Mouse (Mus musculus) heart, embryonic 15.5 days (tissue): ENCODE results near the gene Cdc25a. TPM values are rescaled to one million over a fixed set of nuclear protein-coding genes. Genes with fewer than 3 reads are reported as not detected.

Experiments used
- ATAC-seq: fragments of 200-750 bp; cut with Nextera tagmentation; replicated peaks from 2 replicates; pipeline ENCODE4 v1.8.0; 2017; ENCODE audit warnings: low read depth, moderate TSS enrichment; ENCODE audit not compliant: insufficient number of reproducible peaks, insufficient read depth, low FRiP score
- H3K27ac ChIP-seq: fragments of 300-500 bp; sonication (generic); 2 replicates; pipeline ENCODE4 v1.5.1; 2015; ENCODE audit warnings: mild to moderate bottlenecking, inconsistent platforms
- H3K27me3 ChIP-seq: fragments of 300-500 bp; sonication (generic); 2 replicates; pipeline ENCODE4 v1.6.1; 2015; ENCODE audit warnings: inconsistent platforms
- H3K36me3 ChIP-seq: fragments of 300-500 bp; sonication (generic); 2 replicates; pipeline ENCODE4 v1.6.1; 2015; ENCODE audit warnings: mild to moderate bottlenecking, inconsistent platforms
- H3K4me1 ChIP-seq: fragments of 300-500 bp; sonication (generic); replicated peaks from 2 replicates; pipeline ENCODE4 v1.6.1; 2015; ENCODE audit warnings: inconsistent platforms
- H3K4me2 ChIP-seq: fragments of 300-500 bp; sonication (generic); 2 replicates; pipeline ENCODE4 v1.6.1; 2015; ENCODE audit warnings: inconsistent platforms, mild to moderate bottlenecking, moderate library complexity
- H3K4me3 ChIP-seq: fragments of 300-500 bp; sonication (generic); 2 replicates; pipeline ENCODE4 v1.5.1; 2015; ENCODE audit warnings: mild to moderate bottlenecking, inconsistent platforms
- H3K9ac ChIP-seq: fragments of 300-500 bp; sonication (generic); 2 replicates; pipeline ENCODE4 v1.6.1; 2015; ENCODE audit warnings: mild to moderate bottlenecking, inconsistent platforms
- H3K9me3 ChIP-seq: fragments of 300-500 bp; sonication (generic); replicated peaks from 2 replicates; pipeline ENCODE4 v1.6.1; 2016; ENCODE audit warnings: inconsistent platforms
- WGBS: fragments of 180-500 bp; shearing (Covaris S2); methylation state at CpG from one replicate; pipeline ENCODE4 v1.1.7; 2015; ENCODE audit warnings: mixed read lengths; 5-methylcytosine and 5-hydroxymethylcytosine counted together
- polyA plus RNA-seq: library from polyadenylated mRNA; unstranded; fragments of >200 nt; fragmentation: Nextera tagmentation; extraction: Ambion mirVana; gene quantifications from 2 replicates; pipeline ENCODE4 v1.2.1, GENCODE M21; 2015

Cdc25a gene
- polyA plus RNA-seq, 1 experiment from 2014 or later: 12.0 TPM

DNA sequence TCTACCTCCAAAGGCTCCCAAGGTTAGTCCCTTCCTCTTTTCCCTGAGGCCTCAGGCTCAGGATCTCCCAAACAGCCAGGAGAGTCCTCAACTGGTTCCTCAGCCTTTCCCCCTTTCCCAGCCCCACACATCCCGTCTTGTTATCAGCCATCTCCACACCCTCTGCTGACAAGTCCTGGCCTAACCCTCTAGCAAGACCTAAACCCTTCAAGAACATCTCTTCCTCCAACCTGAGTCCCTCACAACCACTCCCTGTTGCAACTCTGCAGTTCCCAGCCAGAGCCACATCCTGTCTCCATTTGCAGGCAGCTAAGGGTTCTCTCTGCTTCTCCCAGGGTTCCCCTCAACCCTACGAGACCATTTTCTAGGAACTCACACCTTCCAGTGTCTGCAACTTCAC is 9.2 kb upstream of the Cdc25a start:
- Histone ChIP-seq H3K4me3 (no peak overlapping the region), H3K9ac (no peak overlapping the region), H3K27ac (no peak overlapping the region), H3K9me3 (no peaks in the 10 kb centered on the region), H3K4me1 (peaks cover 5% of the 10 kb centered on the region; the same call in 1 of the 2 replicates), H3K4me2 (no peak overlapping the region), H3K27me3 (no peaks in the 10 kb centered on the region), H3K36me3 (no peaks in the 10 kb centered on the region)
- ATAC-seq: no peak
- 27% methylated on average over 2 of the region's 2 CpGs for WGBS

DNA sequence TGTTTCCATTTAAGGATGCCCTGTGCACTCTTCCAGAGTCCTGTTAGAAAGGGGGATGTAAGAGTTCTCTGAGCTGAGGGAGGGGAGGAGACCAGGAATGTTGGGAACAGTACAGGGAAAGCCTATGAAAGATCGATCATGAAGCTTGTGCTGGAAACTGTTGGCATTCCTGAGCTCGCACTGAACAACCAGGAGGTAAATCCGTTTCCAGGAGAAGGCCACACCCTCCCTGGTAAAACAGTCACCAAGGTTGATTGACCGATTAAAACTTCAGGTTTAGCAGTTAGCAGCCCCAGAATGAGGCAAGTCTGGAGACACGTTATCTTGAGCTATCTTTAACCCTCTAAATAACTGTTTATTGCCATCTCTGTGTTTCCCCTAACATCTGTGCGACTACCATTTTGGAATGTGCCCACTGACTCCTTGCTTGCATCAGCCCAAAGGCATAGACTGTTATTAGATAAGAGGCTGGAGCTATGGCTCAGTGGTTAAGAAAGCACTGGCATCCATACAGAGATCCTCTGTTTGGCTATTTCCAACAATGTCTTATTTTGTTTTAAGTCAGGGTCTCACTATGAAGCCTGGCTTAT is 4.3 kb upstream of the Cdc25a start:
- Histone ChIP-seq H3K9me3 (no peaks in the 10 kb centered on the region), H3K27ac (no peak overlapping the region), H3K9ac (no peak overlapping the region), H3K36me3 (no peaks in the 10 kb centered on the region), H3K27me3 (no peaks in the 10 kb centered on the region), H3K4me1 (peaks cover 3% of the 10 kb centered on the region; the same call in 1 of the 2 replicates), H3K4me2 (no peak overlapping the region), H3K4me3 (no peak overlapping the region)
- no peak for ATAC-seq
- 43% methylated on average over 6 of the region's 6 CpGs for whole genome bisulfite sequencing

DNA sequence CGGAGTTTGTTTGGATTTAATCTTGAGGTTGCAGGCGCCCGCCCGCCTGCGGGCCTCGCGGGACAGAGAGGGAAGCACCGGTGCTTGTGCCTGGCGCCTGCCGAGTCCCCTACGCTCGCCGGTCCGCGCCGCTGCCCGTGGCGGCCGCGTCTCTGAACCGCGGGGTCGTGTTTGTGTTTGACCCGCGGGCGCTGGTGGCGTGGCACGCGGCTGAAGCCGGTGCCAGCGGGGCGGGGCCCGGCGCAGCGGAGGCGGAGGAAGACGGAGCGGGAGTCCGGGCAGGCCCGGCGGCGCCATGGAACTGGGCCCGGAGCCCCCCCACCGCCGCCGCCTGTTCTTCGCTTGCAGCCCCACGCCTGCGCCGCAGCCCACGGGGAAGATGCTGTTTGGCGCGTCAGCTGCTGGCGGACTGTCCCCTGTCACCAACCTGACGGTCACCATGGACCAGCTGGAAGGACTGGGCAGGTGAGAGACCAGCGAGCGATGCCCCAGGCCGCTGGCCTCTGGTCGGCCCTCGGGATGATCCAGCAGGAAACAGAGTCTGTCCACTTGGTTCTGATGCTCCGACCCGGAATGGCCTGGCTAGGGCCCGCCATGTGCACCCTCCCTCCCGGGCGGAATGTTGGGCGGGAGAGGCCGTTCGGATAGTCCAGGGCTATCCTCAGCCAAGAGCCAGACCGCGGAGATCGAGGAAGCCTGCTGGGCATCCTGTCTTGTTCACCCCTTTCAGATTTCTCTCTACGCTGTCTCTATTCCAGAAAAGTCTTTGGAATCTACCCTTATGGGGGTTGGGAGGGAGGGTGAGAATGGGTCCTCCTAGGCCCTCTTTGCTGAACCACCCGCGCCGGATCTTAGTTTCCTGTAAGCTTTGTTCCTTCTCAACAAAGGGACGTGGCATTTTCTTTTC is 569 bp downstream of the Cdc25a start:
- Histone ChIP-seq H3K4me1 (peaks cover 14% of the 10 kb centered on the region), H3K36me3 (peaks cover 27% of the 10 kb centered on the region), H3K4me2 (peak overlapping the region; percentile 66), H3K9ac (peak overlapping the region; percentile 80), H3K27me3 (no peaks in the 10 kb centered on the region), H3K9me3 (no peaks in the 10 kb centered on the region), H3K27ac (peak overlapping the region; percentile 91), H3K4me3 (peak overlapping the region; percentile 77)
- peak; percentile 77 for ATAC-seq
- under 1% methylated on average over 73 of the region's 76 CpGs for WGBS

DNA sequence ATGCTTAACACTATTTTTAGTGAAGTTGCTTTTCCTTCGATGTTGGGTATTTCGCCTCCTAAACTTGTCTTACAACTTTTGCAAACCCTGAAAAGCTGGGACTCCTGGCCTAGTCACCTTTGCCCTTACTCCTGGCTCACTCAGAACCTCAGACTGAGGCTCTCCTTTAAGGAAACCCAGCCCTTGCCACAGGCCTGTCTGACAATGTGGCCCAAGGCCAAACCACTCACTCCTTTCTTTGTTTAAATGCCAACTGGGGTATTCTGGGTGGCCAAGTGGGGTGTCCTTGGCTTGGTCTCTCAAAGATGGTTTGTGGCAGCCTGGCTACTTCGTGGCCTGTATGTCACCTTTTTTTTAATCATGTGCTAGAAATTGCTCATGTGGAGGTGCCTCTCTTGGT is 1.4 kb downstream of the Cdc25a start:
- Histone ChIP-seq H3K9ac (peak overlapping the region; percentile 80), H3K36me3 (peaks cover 31% of the 10 kb centered on the region), H3K4me2 (peak overlapping the region; percentile 66), H3K4me3 (peak overlapping the region; percentile 77), H3K27me3 (no peaks in the 10 kb centered on the region), H3K4me1 (peaks cover 14% of the 10 kb centered on the region), H3K27ac (peak overlapping the region; percentile 91), H3K9me3 (no peaks in the 10 kb centered on the region)
- WGBS: 4% methylated on average over 3 of the region's 3 CpGs
- no peak for ATAC-seq

DNA sequence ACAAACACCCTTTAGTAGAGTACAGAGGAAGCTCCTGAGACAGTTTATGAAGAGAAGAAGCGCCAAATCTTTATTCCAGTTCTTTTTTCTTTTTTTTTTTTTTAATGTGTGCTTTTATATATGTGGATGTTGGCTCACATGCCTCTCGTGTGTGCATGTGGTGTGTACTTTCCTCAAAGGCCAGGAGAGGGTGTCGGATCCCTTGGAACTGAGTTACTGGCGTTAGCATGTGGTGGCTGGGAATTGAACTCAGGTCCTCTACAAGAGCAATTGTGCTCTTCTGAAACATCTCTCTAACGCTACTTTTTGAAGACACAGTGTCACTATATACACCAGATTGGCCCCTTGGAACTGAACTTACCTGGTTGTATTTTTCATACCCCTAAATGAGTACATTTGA is 2.3 kb downstream of the Cdc25a start:
- Histone ChIP-seq H3K4me2 (peak overlapping the region; percentile 66), H3K27ac (no peak overlapping the region), H3K4me3 (peak overlapping the region; percentile 77), H3K9me3 (no peaks in the 10 kb centered on the region), H3K9ac (no peak overlapping the region), H3K4me1 (peaks cover 14% of the 10 kb centered on the region), H3K36me3 (peaks cover 39% of the 10 kb centered on the region), H3K27me3 (no peaks in the 10 kb centered on the region)
- ATAC-seq: no peak
- 81% methylated on average over 5 of the region's 5 CpGs for WGBS

DNA sequence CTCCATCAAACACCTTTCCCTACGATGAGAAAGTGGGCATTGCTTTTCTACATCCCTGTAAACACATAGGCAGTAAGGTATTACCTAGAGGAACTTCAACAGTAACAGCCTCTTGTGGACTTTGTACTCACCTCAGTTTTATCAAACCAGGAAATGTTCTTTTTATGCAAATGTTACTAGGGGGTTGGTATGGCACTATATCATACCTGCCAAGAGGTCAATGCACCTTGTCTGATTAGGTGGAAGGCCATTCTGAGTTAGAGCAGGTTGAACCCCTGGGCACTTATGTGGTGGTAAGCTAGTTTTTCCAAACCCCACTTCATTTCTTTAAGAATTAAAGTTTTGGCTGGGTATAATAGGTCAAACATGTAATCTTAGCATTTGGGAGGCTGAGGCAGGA is 3.9 kb downstream of the Cdc25a start:
- no peak overlapping the region for H3K9ac ChIP-seq
- peaks cover 14% of the 10 kb centered on the region for H3K4me1 ChIP-seq
- WGBS: 96% methylated on average over 1 of the region's 1 CpGs
- no peak overlapping the region for H3K27ac ChIP-seq
- H3K9me3 ChIP-seq: no peaks in the 10 kb centered on the region
- no peak overlapping the region for H3K4me3 ChIP-seq
- ATAC-seq: no peak
- peaks cover 53% of the 10 kb centered on the region for H3K36me3 ChIP-seq
- no peaks in the 10 kb centered on the region for H3K27me3 ChIP-seq
- no peak overlapping the region for H3K4me2 ChIP-seq

DNA sequence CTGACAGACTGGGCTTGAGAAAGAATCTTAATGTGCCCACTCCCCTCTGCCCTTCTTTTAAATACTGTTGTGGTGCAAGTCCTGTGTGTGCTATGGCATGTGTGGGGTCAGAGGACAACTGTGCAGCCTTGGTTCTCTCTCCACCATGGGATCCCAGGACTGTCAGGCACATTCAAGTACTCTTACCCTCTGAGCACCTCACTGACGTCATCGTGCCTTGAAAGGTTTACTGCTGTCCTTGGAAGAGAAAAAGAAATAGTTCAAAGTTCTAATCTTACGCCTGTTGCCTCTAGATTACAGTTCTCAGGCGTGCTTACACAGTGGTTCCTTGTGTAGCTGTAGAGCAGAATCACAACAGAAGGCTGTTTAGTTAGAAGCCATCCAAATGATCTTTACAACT is 10.9 kb downstream of the Cdc25a start:
- Histone ChIP-seq H3K4me2 (no peak overlapping the region), H3K27me3 (no peaks in the 10 kb centered on the region), H3K9ac (no peak overlapping the region), H3K27ac (no peak overlapping the region), H3K4me3 (no peak overlapping the region), H3K9me3 (no peaks in the 10 kb centered on the region), H3K36me3 (peaks cover 91% of the 10 kb centered on the region), H3K4me1 (no peaks in the 10 kb centered on the region)
- no peak for ATAC-seq
- WGBS: 66% methylated on average over 4 of the region's 4 CpGs

DNA sequence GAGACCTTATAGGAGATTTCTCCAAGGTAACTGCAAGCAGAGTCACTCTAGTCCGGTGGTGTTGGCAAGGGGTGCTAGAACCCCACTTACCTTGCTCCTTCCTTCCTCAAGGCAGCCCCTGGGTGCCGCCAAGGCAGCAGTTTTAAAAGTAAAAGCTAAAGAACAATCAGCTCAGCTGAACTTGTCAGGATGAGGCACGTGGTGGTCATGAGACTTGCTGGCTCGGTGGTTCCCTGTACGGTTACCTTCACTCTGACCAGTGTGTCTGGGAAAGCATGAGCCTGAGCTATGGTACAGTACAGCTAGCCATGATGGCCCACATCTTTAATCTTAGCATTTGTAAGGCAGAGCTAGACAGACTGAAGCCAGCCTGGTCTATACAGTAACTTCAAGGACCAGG is 11.9 kb downstream of the Cdc25a start:
- Histone ChIP-seq H3K36me3 (peaks cover 96% of the 10 kb centered on the region), H3K9me3 (no peaks in the 10 kb centered on the region), H3K9ac (no peak overlapping the region), H3K4me1 (no peaks in the 10 kb centered on the region), H3K27ac (no peak overlapping the region), H3K4me3 (no peak overlapping the region), H3K4me2 (no peak overlapping the region), H3K27me3 (no peaks in the 10 kb centered on the region)
- 86% methylated on average over 5 of the region's 5 CpGs for WGBS
- no peak for ATAC-seq

DNA sequence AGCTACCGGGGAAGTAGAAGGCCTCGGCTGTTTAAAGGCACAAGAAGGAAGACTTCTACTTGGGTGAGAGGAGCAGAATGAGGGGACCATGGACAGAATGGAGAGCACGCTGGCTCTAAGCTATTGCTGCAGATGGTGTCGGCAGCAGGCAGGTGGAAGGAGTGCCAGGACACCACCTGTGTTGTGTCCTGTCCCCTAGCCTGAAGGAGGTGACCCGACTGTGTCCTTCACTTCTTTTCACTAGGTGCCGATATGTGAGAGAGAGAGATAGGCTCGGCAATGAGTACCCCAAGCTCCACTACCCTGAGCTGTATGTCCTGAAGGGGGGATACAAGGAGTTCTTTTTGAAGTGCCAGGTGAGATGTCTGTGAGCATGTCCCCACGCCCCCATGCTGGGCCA is 16.1 kb downstream of the Cdc25a start:
- no peak for ATAC-seq
- no peaks in the 10 kb centered on the region for H3K27me3 ChIP-seq
- H3K4me3 ChIP-seq: no peak overlapping the region
- no peaks in the 10 kb centered on the region for H3K9me3 ChIP-seq
- no peak overlapping the region for H3K27ac ChIP-seq
- WGBS: 81% methylated on average over 8 of the region's 8 CpGs
- H3K4me2 ChIP-seq: no peak overlapping the region
- peaks cover 72% of the 10 kb centered on the region for H3K36me3 ChIP-seq
- peaks cover 13% of the 10 kb centered on the region for H3K4me1 ChIP-seq
- H3K9ac ChIP-seq: no peak overlapping the region

DNA sequence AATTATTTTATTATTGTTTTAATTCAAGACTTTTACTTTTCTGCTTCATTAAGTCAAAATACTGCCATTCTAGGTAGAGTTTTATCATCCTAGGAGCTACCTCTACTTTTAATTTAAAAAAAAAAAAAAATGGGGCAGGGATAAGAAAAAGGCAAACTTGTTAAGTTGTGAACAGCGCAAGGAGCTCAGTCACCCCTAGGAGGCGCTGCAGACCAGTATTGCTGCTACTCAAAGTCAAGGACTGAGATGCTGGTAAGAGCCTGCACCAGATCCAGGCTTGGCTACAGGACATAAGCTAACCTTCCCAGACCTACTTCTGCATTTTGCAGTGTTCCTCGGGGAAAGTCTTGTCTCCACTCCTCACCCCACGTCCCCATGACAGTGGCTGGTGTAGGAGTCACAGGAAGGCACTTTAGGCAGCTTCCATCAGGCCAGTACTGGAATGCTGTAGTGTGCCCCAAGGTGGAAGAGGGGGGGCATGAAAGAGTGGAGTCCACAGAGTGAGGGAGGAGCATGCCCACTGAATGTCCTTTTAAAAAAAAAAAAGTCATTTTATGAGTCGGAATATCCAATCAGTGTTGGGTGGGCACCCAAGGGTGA is 17.4 kb downstream of the Cdc25a start:
- no peak for ATAC-seq
- H3K9ac ChIP-seq: no peak overlapping the region
- H3K4me3 ChIP-seq: no peak overlapping the region
- peaks cover 61% of the 10 kb centered on the region for H3K36me3 ChIP-seq
- H3K27me3 ChIP-seq: no peaks in the 10 kb centered on the region
- H3K9me3 ChIP-seq: no peaks in the 10 kb centered on the region
- no peak overlapping the region for H3K27ac ChIP-seq
- WGBS: 58% methylated on average over 5 of the region's 5 CpGs
- H3K4me2 ChIP-seq: no peak overlapping the region
- peaks cover 13% of the 10 kb centered on the region for H3K4me1 ChIP-seq

DNA sequence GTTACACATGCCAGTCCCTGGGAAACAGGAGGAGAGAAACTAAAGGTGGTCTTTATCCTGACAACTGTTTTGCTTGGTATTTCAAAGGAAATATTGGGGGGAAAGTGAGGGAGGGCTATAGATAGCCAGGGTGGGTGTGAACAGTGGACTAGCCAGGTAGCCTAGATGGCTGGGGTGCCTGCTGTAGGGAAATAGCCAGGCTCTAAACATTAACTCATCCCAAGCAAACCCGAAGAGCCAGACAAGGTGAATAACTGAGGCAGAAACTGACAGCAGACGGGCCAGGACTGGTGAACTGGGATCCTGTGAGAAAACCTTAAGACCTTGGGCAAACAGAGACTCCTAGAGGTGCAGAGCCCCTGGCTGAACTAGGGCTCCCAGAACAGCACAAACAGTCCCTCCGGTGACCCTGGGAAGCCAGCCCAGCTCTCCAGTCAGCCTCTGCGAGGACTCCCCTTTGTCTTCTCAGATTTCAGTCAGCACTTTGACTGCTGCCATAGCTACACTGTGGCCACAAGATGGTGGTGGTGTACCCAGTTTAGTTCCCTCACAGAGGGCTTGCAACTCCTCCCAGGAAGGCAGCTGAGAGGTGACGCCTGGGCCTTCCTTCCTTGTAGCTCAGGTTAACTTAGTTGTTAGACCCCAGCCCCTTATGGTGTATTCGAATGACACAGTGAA is 19.2 kb downstream of the Cdc25a start:
- 34% methylated on average over 6 of the region's 6 CpGs for WGBS
- Histone ChIP-seq H3K9ac (no peak overlapping the region; the same call in 1 of the 2 replicates), H3K9me3 (no peaks in the 10 kb centered on the region), H3K4me2 (no peak overlapping the region), H3K4me1 (peaks cover 16% of the 10 kb centered on the region), H3K36me3 (peaks cover 43% of the 10 kb centered on the region), H3K27me3 (no peaks in the 10 kb centered on the region), H3K27ac (peak overlapping the region; percentile 56), H3K4me3 (no peak overlapping the region)
- peak; percentile 85 for ATAC-seq
